Mouse (Mus musculus) retina, postnatal 1 day (tissue): ENCODE data around the gene Mboat1.

ENCODE experiments used
- DNase-seq: peaks from one replicate; pipeline ENCODE4 v3.0.0-alpha.2; 2012

The Mboat1 gene

DNA sequence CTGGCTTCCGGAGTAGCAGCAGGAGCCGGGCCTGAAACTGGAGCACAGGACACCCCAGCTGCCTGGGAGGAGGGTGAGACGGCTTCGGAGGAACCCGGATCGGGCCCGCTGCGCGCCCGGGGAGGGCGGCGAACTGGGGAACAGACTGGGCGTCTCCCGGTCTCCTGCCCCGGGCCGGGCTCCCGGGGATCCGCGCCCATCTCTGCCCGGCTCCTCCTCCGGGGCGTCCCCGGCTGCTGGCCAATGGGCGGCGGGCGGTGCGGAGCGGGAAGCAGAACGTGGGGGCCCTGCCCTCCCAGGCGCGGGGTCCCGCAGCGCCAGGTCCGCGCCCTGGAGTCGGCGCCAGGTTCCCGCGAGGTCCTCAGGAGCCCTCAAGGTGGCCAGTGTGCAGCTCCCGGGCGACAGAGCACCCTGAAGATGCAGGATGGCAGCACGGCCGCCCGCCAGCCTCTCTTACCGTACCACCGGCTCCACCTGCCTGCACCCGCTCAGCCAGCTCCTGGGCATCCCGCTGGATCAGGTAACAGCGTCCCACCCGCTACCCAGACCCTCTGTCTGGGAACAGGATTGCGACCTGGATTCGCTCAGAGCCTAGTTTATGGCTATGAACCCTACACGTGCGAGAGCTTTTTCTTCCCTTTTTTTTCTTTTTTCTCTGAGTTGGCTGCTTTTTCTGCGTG is at the start of gene Mboat1:
Gene Mboat1 (plus strand): TSS at position 247 of the 680 bp plus-strand sequence.
- peak; percentile 85 for DNase-seq

- DNase-seq = peak; percentile 16
These were observed 43.2 kb upstream of the Mboat1 start for GRCm38 (mm10) chr13:30093086-30093485.

DNA sequence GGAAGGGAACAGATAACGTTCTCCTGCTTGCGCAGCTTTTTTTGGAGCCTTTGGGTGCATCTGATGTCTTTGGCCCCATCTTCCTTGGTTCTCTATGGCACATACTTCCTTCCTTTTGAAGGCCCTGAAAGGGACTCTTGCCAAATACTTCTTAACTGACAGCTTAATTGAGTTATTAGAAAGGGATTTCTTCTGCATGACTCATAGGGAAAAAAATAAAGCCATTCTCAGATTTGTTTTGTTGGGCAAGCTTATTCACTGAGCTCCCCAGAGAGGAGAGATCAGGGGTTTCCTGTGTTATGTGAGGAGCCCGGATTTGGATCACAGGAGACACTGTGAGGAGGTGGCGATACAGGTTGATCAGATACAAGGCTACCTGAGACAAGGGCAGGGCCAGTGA is 40.4 kb upstream of the Mboat1 start:
- no peak for DNase-seq

DNA sequence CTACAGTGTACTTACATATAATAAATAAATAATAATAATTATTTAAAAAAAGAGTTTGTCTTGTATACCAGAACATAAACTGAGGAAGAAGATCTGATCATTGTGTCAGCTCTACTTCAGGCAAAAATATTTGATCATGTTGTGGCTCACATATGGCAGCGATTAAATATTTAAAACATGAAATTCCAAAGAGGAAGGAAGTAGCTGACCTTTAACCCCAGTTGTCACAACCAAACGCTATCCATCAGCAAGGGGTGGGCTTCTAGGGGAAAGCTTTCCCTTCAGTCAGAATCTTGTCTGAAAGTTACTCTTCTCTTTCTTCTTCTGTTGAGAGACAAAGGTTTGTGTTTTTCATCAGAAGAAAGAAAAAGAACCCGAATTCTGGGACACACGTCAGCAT is 39.8 kb upstream of the Mboat1 start:
- DNase-seq = no peak

DNA sequence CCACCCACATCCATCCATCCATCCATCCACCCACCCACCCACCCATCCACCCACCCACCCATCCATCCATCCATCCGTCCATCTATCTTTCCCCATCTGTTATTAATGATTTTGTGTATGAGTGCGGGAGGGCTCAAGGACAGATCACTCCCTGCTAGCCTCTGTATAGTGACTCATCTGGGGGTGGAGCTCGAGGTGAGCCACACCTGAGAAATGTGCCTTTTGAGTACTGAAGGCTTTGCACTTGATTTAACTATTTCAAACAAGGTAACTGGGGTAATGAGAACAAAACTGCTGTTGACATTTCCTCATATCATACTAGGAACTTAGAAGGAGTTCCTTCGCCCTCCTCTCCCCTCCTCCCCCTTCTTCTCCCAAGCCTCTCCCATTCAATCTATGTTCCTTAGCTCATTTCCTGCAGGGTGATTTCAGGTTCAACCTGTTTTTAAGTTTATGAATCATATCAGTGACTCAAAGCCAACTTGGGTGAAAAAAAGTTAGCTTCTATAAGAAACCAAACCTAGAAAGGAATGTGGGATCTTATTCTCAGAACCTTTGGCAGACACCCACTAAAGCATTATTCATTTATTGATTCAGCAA is 27.2 kb upstream of the Mboat1 start:
- no peak for DNase-seq

GRCm38 (mm10) chr13:30115792-30116191 is 20.5 kb upstream of the Mboat1 start:
- DNase-seq = no peak

GRCm38 (mm10) chr13:30136923-30137629 is 787 bp downstream of the Mboat1 start:
- peak; percentile 22 for DNase-seq

DNA sequence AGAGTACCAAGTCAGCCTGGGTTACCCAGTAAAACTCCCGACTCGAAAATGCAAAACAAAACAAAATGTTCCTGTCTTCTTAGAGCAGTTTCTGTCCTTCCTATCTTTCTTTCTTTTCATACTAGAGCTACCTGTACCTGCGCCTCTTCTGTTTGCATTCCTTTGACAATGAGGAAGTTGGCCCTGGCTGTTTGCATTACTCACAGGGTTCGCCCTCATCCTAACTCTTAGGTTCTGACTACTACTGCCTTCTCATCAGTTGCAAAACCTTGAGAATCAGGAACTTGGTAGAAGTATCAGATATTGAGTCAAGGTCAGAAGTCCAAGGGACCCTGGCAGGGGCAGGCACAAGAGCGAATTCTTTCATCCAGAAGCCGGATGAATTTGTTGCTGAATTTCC is 1.7 kb downstream of the Mboat1 start:
- DNase-seq = no peak

- no peak for DNase-seq
These were observed 3.9 kb downstream of the Mboat1 start for GRCm38 (mm10) chr13:30140149-30140548.

DNA sequence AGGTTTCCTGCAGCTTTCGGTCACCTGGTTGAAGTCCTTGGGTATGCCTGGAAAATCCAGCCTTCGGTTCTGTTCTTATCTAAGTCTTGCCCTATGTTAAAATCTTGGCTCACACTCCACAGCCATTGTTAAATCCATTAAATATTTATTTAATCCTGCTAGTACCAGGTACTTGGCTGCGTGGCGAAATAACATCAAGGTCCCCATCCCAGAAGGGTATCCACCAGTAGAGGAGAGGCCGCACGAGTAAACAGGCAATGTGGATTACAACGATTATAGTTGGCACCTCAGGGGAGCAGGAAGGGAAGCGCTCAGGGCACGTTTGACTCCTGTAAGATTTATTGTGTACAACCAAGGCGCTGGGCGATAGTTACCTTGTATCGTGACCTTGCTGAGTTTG is 4.4 kb downstream of the Mboat1 start:
- no peak for DNase-seq

- DNase-seq = peak; percentile 64
These were observed 5.7 kb downstream of the Mboat1 start for GRCm38 (mm10) chr13:30141996-30142395.

- no peak for DNase-seq
These were observed 10.2 kb downstream of the Mboat1 start for GRCm38 (mm10) chr13:30146468-30146867.

DNA sequence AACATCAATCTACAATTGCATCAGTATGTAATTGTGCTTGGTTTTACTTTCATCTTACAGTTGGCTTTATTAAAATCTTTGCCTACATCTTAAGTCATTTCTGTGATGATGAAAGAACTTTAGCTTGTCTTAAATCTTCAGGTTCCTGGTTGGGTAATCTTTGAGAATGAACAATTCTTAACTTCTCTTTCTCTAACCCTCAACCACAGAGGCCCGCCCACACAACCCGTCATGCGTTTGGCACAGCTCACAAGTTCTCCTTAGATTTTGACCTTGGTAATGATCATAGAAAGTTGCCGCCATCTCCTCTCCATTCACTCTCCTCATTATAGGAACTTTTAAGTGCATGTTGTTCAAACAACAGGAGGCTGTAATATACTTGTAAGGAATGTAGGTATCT is 18.0 kb downstream of the Mboat1 start:
- DNase-seq = no peak

DNA sequence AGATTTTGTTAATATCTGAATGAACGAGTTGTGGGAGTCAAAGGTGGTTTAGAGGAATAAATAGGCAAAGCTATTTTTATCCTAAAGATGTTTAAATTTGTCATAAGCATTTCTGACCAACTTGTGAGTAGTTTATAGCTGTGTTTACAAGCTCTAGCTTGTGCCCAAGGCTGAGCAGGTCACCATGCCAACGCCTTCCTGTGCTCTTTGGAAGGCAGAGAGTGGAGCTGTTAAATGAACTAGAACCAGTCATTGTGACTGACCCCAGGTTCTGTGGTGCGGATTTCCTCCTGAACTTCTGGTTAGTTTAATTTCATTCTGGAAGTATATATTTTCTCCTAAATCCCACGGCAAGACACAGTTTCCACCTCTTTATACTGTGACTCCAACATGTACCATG is 23.3 kb downstream of the Mboat1 start:
- no peak for DNase-seq

GRCm38 (mm10) chr13:30163521-30163920 is 27.2 kb downstream of the Mboat1 start:
- DNase-seq = peak; percentile 69

DNA sequence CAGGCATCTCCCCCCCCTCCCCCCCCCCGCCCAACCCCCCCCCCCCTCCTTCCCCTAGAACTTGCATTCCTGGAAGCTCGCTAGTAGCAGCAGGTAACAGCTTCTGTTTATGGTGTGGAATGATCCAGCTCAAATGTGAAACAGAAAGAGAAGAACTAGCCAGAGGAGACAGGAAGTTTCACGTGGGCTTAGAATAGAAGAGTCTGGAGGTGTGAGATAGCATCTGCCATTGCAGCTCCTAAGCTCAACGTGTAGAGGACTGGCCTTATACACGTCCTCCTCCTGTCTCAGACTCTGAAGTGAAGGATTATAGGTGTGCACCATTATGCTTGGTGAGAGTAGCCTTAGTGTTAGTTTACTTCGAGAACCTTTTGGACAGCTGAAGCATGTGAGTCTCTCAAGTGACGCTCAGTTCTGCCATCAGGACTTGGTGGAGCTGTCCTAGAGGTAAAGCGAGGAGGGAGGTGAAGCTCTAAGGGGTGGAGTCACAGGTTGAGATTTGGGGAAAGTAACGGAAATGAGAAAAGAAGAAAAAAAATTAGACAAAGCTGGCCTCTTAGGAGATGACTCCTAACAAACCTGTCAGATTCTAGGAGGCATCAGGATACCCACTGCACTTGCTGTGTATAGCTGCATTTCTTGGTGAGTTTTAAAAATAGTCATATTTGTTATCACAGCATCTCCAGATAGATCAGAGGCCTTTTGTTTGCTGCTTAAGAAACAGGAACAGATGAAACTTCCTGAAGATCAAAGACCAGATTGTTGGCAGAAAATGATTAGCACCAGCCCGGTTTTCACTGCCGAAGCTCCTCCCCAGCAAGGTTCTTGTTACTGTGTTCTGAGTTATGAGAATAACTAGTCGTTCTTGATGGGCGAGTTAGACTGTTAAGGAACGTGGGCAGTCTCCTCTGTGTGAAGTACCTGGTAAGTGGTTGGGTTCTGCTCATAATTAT is 30.1 kb downstream of the Mboat1 start:
- no peak for DNase-seq

DNA sequence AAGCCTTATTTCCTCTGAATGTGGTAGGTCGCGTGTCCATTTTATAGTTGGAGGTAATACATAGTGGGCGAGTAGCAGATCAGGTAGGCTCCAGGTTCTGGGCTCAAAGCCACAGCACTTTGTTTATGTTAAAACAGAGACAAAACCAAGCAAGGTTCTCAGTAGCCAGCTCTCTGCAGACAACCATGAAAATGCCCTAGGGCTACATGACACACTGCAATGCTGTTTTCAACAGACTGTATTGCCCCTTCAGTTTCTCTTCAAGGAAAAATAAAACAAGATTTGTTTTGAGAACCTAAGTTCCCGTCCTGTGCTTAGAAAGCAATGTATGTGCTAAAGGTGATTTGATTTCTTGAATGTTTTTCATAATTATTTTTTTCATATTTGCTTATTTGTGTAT is 31.2 kb downstream of the Mboat1 start:
- DNase-seq = no peak

GRCm38 (mm10) chr13:30168803-30169202 is 32.5 kb downstream of the Mboat1 start:
- DNase-seq = no peak

- no peak for DNase-seq
These were observed 33.8 kb downstream of the Mboat1 start for GRCm38 (mm10) chr13:30170061-30170460.

GRCm38 (mm10) chr13:30174586-30174985 is 38.3 kb downstream of the Mboat1 start:
- DNase-seq = no peak

DNA sequence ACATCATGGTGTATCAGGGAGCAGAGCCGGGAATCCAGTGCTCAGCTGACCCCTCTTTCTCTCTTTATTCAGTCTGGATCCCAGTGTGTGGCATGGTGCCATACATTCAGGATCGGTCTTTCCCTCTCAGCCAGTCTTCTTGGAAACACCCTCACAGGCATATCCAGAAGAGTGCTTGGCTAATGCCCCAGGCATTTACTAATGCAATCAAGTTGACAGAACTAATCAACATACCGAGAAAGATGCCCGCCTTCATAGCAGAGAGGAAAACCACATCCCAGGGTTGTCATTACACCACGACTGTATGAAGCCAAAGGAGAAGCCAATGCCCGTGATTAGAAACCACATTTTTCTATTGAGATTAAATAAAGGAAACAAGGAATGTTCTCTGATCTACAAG is 41.1 kb downstream of the Mboat1 start:
- no peak for DNase-seq

- DNase-seq = no peak
These were observed 49.3 kb downstream of the Mboat1 start for GRCm38 (mm10) chr13:30185549-30185948.

- DNase-seq = no peak
These were observed 49.7 kb downstream of the Mboat1 start for GRCm38 (mm10) chr13:30185959-30186358.
